Mouse (Mus musculus) erythroblast, embryonic 14.5 days (primary cell): ENCODE results near the gene Iqschfp.

ENCODE experiments used
- GATA1 ChIP-seq: IDR thresholded peaks from 2 replicates; pipeline ENCODE4 v1.6.1; 2012; ENCODE audit warnings: low read length, inconsistent platforms, mixed read lengths
- TAL1 ChIP-seq: IDR thresholded peaks from 3 replicates; pipeline ENCODE4 v1.6.1; 2012; ENCODE audit warnings: low read length, inconsistent platforms, mixed read lengths

DNA sequence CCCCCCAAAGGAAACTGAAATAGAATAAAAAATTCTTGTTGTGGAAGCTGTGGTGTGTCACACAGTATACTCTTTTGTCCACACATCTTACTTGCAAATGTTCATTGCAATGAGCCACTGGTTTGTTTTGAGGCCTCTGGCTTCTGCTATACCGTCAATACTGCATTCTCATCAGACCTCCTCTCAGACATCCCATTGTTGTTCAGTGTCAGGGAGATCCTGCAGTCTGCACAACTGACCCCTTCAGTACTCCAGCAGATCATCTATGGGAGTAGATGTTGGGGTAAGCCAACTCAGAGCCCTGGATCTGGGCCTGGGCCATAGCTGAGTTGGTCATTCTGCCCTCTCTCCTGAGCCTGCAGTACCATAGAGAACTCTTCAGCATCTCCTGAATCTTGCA is 595.6 kb downstream of the Iqschfp start:
- TF ChIP-seq TAL1 (no peak), GATA1 (no peak)
